Mouse (Mus musculus) MEL (cell line): ENCODE results near the gene Pelp1. TPM values are rescaled to one million over a fixed set of nuclear protein-coding genes. Genes with fewer than 3 reads are reported as not detected.

ENCODE experiments used
- DNase-seq: peaks from one replicate; pipeline ENCODE4 v3.0.0; 2011; ENCODE audit warnings: low read depth, low spot score
- H3K27ac ChIP-seq: 2 replicates; pipeline ENCODE4 v1.5.1; 2012; ENCODE audit warnings: low read depth, mild to moderate bottlenecking, control low read depth, low read length, moderate library complexity; ENCODE audit not compliant: control insufficient read depth
- H3K27me3 ChIP-seq, 2 experiments: fragments of 150-350 bp in 1 of 2; sonication (generic) in 1 of 2; 2 replicates each; pipeline ENCODE4 v1.6.1; 2012; ENCODE audit warnings: low read length in 2 of 2, mild to moderate bottlenecking in 2 of 2, improper control_type of control experiment in 1 of 2, moderate library complexity in 1 of 2; ENCODE audit not compliant: insufficient read depth in 2 of 2, control insufficient read depth in 1 of 2
- H3K36me3 ChIP-seq, 2 experiments: 2 replicates each; pipeline ENCODE4 v1.6.1; 2012 to 2014; ENCODE audit warnings: low read length in 2 of 2, improper control_type of control experiment in 1 of 2, inconsistent platforms in 1 of 2, mild to moderate bottlenecking in 1 of 2; ENCODE audit not compliant: insufficient read depth in 2 of 2, control insufficient read depth in 1 of 2
- H3K4me1 ChIP-seq, 2 experiments: fragments of 150-350 bp in 1 of 2; sonication (generic) in 1 of 2; 2 replicates each; pipeline ENCODE4 v1.6.1; 2012; ENCODE audit warnings: low read length in 2 of 2, improper control_type of control experiment in 1 of 2, mild to moderate bottlenecking in 1 of 2; ENCODE audit not compliant: insufficient read depth in 2 of 2, control insufficient read depth in 1 of 2
- H3K4me3 ChIP-seq, 2 experiments: fragments of 150-350 bp in 1 of 2; sonication (generic) in 1 of 2; 2 replicates each; pipeline ENCODE4 v1.5.1; 2012; ENCODE audit warnings: low read depth in 2 of 2, low read length in 2 of 2, mild to moderate bottlenecking in 2 of 2, moderate library complexity in 2 of 2, control low read depth in 1 of 2, improper control_type of control experiment in 1 of 2; ENCODE audit not compliant: control insufficient read depth in 1 of 2, insufficient read depth in 1 of 2
- H3K79me2 ChIP-seq: 2 replicates; pipeline ENCODE4 v1.6.1; 2012; ENCODE audit warnings: mild to moderate bottlenecking, low read length, moderate library complexity; ENCODE audit not compliant: control insufficient read depth, poor library complexity, insufficient read depth
- H3K9ac ChIP-seq: 2 replicates; pipeline ENCODE4 v1.6.1; 2012; ENCODE audit warnings: low read depth, mild to moderate bottlenecking, control low read depth, low read length, moderate library complexity; ENCODE audit not compliant: control insufficient read depth, poor library complexity, severe bottlenecking
- H3K9me3 ChIP-seq: fragments of 150-350 bp; sonication (generic); replicated peaks from 2 replicates; pipeline ENCODE4 v1.6.1; 2012; ENCODE audit warnings: mild to moderate bottlenecking, low read length, improper control_type of control experiment, moderate library complexity; ENCODE audit not compliant: insufficient read depth
- BHLHE40 ChIP-seq: IDR thresholded peaks from 2 replicates; pipeline ENCODE4 v1.6.1; 2012; ENCODE audit warnings: low read depth, mild to moderate bottlenecking, inconsistent platforms, low read length, improper control_type of control experiment, borderline replicate concordance
- E2F4 ChIP-seq: IDR thresholded peaks from 2 replicates; pipeline ENCODE4 v1.6.1; 2011; ENCODE audit warnings: low read depth, low read length, improper control_type of control experiment, borderline replicate concordance
- ELF1 ChIP-seq: IDR thresholded peaks from 2 replicates; pipeline ENCODE4 v1.6.1; 2014; ENCODE audit warnings: low read depth, mild to moderate bottlenecking, inconsistent platforms, low read length, improper control_type of control experiment, moderate library complexity
- EP300 ChIP-seq, 2 experiments: IDR thresholded peaks; 2 replicates each; pipeline ENCODE4 v1.6.1; 2011; ENCODE audit warnings: improper control_type of control experiment in 2 of 2, low read length in 2 of 2, low read depth in 1 of 2, mild to moderate bottlenecking in 1 of 2
- ETS1 ChIP-seq: IDR thresholded peaks from 2 replicates; pipeline ENCODE4 v1.6.1; 2012; ENCODE audit warnings: low read depth, mild to moderate bottlenecking, inconsistent platforms, low read length, improper control_type of control experiment, moderate library complexity
- GABPA ChIP-seq: IDR thresholded peaks from 2 replicates; pipeline ENCODE4 v1.6.1; 2012; ENCODE audit warnings: low read depth, mild to moderate bottlenecking, inconsistent platforms, low read length, improper control_type of control experiment, moderate library complexity
- GATA1 ChIP-seq: IDR thresholded peaks from 2 replicates; pipeline ENCODE4 v1.6.1; 2011; ENCODE audit warnings: low read depth, low read length, improper control_type of control experiment
- HCFC1 ChIP-seq: IDR thresholded peaks from 2 replicates; pipeline ENCODE4 v1.6.1; 2012; ENCODE audit warnings: low read depth, mild to moderate bottlenecking, inconsistent platforms, low read length, improper control_type of control experiment, moderate library complexity
- JUND ChIP-seq: IDR thresholded peaks from 2 replicates; pipeline ENCODE4 v1.6.1; 2011; ENCODE audit warnings: low read depth, mild to moderate bottlenecking, improper control_type of control experiment, low read length
- MAFK ChIP-seq: IDR thresholded peaks from 2 replicates; pipeline ENCODE4 v1.6.1; 2011; ENCODE audit warnings: low read depth, mild to moderate bottlenecking, low read length, improper control_type of control experiment, borderline replicate concordance
- MAX ChIP-seq: IDR thresholded peaks from 2 replicates; pipeline ENCODE4 v1.6.1; 2011; ENCODE audit warnings: low read length, improper control_type of control experiment
- MAZ ChIP-seq: IDR thresholded peaks from 2 replicates; pipeline ENCODE4 v1.6.1; 2012; ENCODE audit warnings: low read depth, mild to moderate bottlenecking, inconsistent platforms, low read length, improper control_type of control experiment
- MXI1 ChIP-seq: IDR thresholded peaks from 2 replicates; pipeline ENCODE4 v1.6.1; 2011; ENCODE audit warnings: mild to moderate bottlenecking, low read depth, low read length, improper control_type of control experiment
- MYB ChIP-seq: IDR thresholded peaks from 2 replicates; pipeline ENCODE4 v1.6.1; 2011; ENCODE audit warnings: mild to moderate bottlenecking, low read depth, low read length, improper control_type of control experiment
- MYC ChIP-seq: IDR thresholded peaks from 2 replicates; pipeline ENCODE4 v1.6.1; 2011; ENCODE audit warnings: low read depth, mild to moderate bottlenecking, low read length, improper control_type of control experiment, moderate library complexity
- NRF1 ChIP-seq: IDR thresholded peaks from 2 replicates; pipeline ENCODE4 v1.6.1; 2014; ENCODE audit warnings: low read depth, mild to moderate bottlenecking, inconsistent platforms, low read length, improper control_type of control experiment, moderate library complexity; ENCODE audit not compliant: poor library complexity, insufficient read depth, severe bottlenecking
- POLR2A ChIP-seq, 2 experiments: IDR thresholded peaks; 2 replicates each; pipeline ENCODE4 v1.6.1; 2011 to 2012; ENCODE audit warnings: low read length in 2 of 2, mild to moderate bottlenecking in 2 of 2, control low read depth in 1 of 2, improper control_type of control experiment in 1 of 2, low read depth in 1 of 2, moderate library complexity in 1 of 2; ENCODE audit not compliant: control insufficient read depth in 1 of 2, insufficient read depth in 1 of 2, poor library complexity in 1 of 2
- POLR2AphosphoS5 ChIP-seq: IDR thresholded peaks from 2 replicates; pipeline ENCODE4 v1.6.1; 2012; ENCODE audit warnings: low read depth, borderline replicate concordance, mild to moderate bottlenecking, inconsistent platforms, low read length, moderate library complexity, mixed read lengths
- RCOR1 ChIP-seq: IDR thresholded peaks from 2 replicates; pipeline ENCODE4 v1.6.1; 2012; ENCODE audit warnings: low read depth, mild to moderate bottlenecking, inconsistent platforms, low read length, improper control_type of control experiment
- SIN3A ChIP-seq: IDR thresholded peaks from 2 replicates; pipeline ENCODE4 v1.6.1; 2012; ENCODE audit warnings: low read length, improper control_type of control experiment, inconsistent platforms
- TAL1 ChIP-seq: IDR thresholded peaks from 2 replicates; pipeline ENCODE4 v1.6.1; 2012; ENCODE audit warnings: mild to moderate bottlenecking, inconsistent platforms, low read length, moderate library complexity, mixed read lengths
- TBP ChIP-seq: IDR thresholded peaks from 2 replicates; pipeline ENCODE4 v1.8.0; 2011; ENCODE audit warnings: low read depth, low read length, improper control_type of control experiment
- TCF12 ChIP-seq: IDR thresholded peaks from 2 replicates; pipeline ENCODE4 v1.6.1; 2014; ENCODE audit warnings: low read depth, mild to moderate bottlenecking, inconsistent platforms, low read length, improper control_type of control experiment, moderate library complexity
- UBTF ChIP-seq: IDR thresholded peaks from 2 replicates; pipeline ENCODE4 v1.6.1; 2012; ENCODE audit warnings: low read depth, mild to moderate bottlenecking, inconsistent platforms, low read length, improper control_type of control experiment, moderate library complexity, borderline replicate concordance; ENCODE audit not compliant: insufficient read depth
- USF1 ChIP-seq: IDR thresholded peaks from 2 replicates; pipeline ENCODE4 v1.6.1; 2014; ENCODE audit warnings: low read depth, mild to moderate bottlenecking, inconsistent platforms, low read length, improper control_type of control experiment, moderate library complexity
- USF2 ChIP-seq, 2 experiments: IDR thresholded peaks; 2 replicates each; pipeline ENCODE4 v1.6.1; 2011 to 2012; ENCODE audit warnings: improper control_type of control experiment in 2 of 2, low read length in 2 of 2, borderline replicate concordance in 1 of 2, inconsistent platforms in 1 of 2, low read depth in 1 of 2, mild to moderate bottlenecking in 1 of 2; ENCODE audit not compliant: insufficient read depth in 1 of 2
- ZC3H11A ChIP-seq: IDR thresholded peaks from 2 replicates; pipeline ENCODE4 v1.6.1; 2012; ENCODE audit warnings: low read depth, mild to moderate bottlenecking, inconsistent platforms, low read length, improper control_type of control experiment
- ZKSCAN1 ChIP-seq: IDR thresholded peaks from 2 replicates; pipeline ENCODE4 v1.6.1; 2012; ENCODE audit warnings: low read depth, mild to moderate bottlenecking, inconsistent platforms, low read length, improper control_type of control experiment, moderate library complexity
- polyA plus RNA-seq, 2 experiments: library from polyadenylated mRNA; stranded (reverse) in 1 of 2; unstranded in 1 of 2; fragments of >175 nt in 1 of 2; fragments of >200 nt in 1 of 2; gene quantifications; 2 replicates each; pipeline versions ENCODE4 v1.2.1 to v1.2.4; 2012; ENCODE audit warnings: low replicate concordance in 2 of 2, low read depth in 1 of 2; ENCODE audit not compliant: insufficient read length in 2 of 2, insufficient read depth in 1 of 2, missing spikeins in 1 of 2
- total RNA-seq: library from RNA; depleted of rRNA; stranded (reverse); fragments of 300-350 nt; gene quantifications from 2 replicates; pipeline ENCODE4 v1.2.3, GENCODE M21; 2012

Gene Pelp1
- total and polyA plus RNA-seq, 3 experiments, result 50.6 to 70.1 TPM; not detected in 1

DNA sequence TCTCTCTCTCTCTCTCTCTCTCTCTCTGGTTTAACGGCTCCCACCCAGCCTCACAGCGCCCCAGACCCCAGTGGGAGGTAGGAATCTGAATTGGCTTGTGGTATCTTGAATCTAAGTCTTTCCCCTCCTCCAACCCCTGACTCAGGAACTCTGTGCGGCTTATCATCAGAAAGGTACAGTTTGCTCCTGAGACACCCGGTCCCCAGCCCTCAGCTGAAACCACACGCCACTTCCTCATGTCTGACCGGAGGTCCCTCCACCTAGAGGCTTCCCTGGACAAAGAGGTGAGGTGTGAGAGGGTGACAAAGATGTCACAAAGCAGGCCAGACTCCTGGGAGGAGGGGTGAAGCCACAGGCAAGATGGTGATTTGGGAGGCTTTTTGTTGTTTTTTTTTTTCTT, 27.6 kb upstream of the Pelp1 start:
- Histone ChIP-seq H3K27me3 (no peaks in the 10 kb centered on the region), H3K4me3 (no peak overlapping the region), H3K9me3 (no peaks in the 10 kb centered on the region), H3K9ac (no peak overlapping the region; the same call in 1 of the 2 replicates), H3K27ac (peak overlapping the region; percentile 64), H3K4me1 (peaks cover 13 to 53% of the 10 kb centered on the region in 2 experiments), H3K79me2 (peaks cover 31% of the 10 kb centered on the region), H3K36me3 (peaks cover 2 to 48% of the 10 kb centered on the region in 2 experiments; a peak in 3 of 4 replicates)
- DNase-seq, result peak; percentile 68
- peak; percentile 63; the same call in 1 of the 2 replicates for TF ChIP-seq MAFK
- no peak for TF ChIP-seq JUND
- TF ChIP-seq ZKSCAN1, result no peak
- TF ChIP-seq GATA1, result peak; percentile 69
- peak; percentile 72 for TF ChIP-seq TCF12
- no peak for TF ChIP-seq HCFC1
- TF ChIP-seq MXI1, result peak; percentile 48; the same call in 1 of the 2 replicates
- TF ChIP-seq BHLHE40, result 0 out of 2 replicates have a peak, but pooled peaks have one; percentile 40
- no peak for TF ChIP-seq USF1
- TF ChIP-seq SIN3A, result peak; percentile 64
- TF ChIP-seq ZC3H11A, result no peak
- TF ChIP-seq ELF1, result peak; percentile 58; the same call in 1 of the 2 replicates
- no peak for TF ChIP-seq MAX
- TF ChIP-seq ETS1, result peak; percentile 91
- TF ChIP-seq TAL1, result no peak
- TF ChIP-seq UBTF, result no peak
- TF ChIP-seq MYB, result 0 out of 2 replicates have a peak, but pooled peaks have one; percentile 27
- peak; percentile 80 to 82 for TF ChIP-seq EP300 (IDR thresholded peaks at IDR 0.05; ENCODE audit: low read depth in 1 of 2, low read length in 2 of 2)
- peak; percentile 68; the same call in 1 of the 2 replicates for TF ChIP-seq MAZ
- no peak for TF ChIP-seq MYC
- TF ChIP-seq E2F4, result no peak
- TF ChIP-seq POLR2A (IDR thresholded peaks at IDR 0.05; ENCODE audit: control insufficient read depth in 1 of 2, insufficient read depth in 1 of 2, low read depth in 1 of 2, low read length in 2 of 2, poor library complexity in 1 of 2), result no peak
- TF ChIP-seq GABPA, result no peak
- no peak for TF ChIP-seq NRF1
- TF ChIP-seq POLR2AphosphoS5, result no peak
- TF ChIP-seq TBP, result no peak
- no peak for TF ChIP-seq USF2 (IDR thresholded peaks at IDR 0.05; ENCODE audit: borderline replicate concordance in 1 of 2, insufficient read depth in 1 of 2, low read depth in 1 of 2, low read length in 2 of 2)
- peak; percentile 90 for TF ChIP-seq RCOR1
